Mouse (Mus musculus): ENCODE measurements around the gene Cers6. TPM values are rescaled to one million over a fixed set of nuclear protein-coding genes. Genes with fewer than 3 reads are reported as not detected.

Gene Cers6
- total and polyA plus RNA-seq, 2 experiments, result 3.9 to 16.0 TPM

- peaks cover 2% of the 10 kb centered on the region; the same call in 1 of the 2 replicates for H3K4me1 ChIP-seq (ENCODE audit: control insufficient read depth, insufficient read depth, low read length)
- H3K27ac ChIP-seq (replicated peaks; ENCODE audit: insufficient read depth, low read depth, low read length), result no peak overlapping the region; the same call in 1 of the 2 replicates
- 90% methylated on average over 3 of the region's 3 CpGs for WGBS
- no peaks in the 10 kb centered on the region for H3K36me3 ChIP-seq (ENCODE audit: control insufficient read depth, insufficient read depth, low read length)
- no peaks in the 10 kb centered on the region for H3K27me3 ChIP-seq (ENCODE audit: control insufficient read depth, insufficient read depth, low read length)
- H3K9ac ChIP-seq (ENCODE audit: low read depth, low read length), result no peak overlapping the region
- TF ChIP-seq CTCF (IDR thresholded peaks at IDR 0.05; ENCODE audit: low read depth, low read length), result no peak
- no peak for TF ChIP-seq POLR2A (IDR thresholded peaks at IDR 0.05; ENCODE audit: extremely low read depth, insufficient read depth, low read length)
- DNase-seq (ENCODE audit: extremely low read depth, low read depth, low spot score), result no peak
- no peaks in the 10 kb centered on the region for H3K79me2 ChIP-seq (ENCODE audit: control insufficient read depth, insufficient read depth, low read length)
- H3K4me3 ChIP-seq (ENCODE audit: insufficient read depth, low read depth, low read length), result no peak overlapping the region
These were observed 254.7 kb downstream of the Cers6 start for GRCm38 (mm10) chr2:69115921-69116320.

GRCm38 (mm10) chr2:69116767-69117166, 255.5 kb downstream of the Cers6 start:
- H3K9ac ChIP-seq (ENCODE audit: low read depth, low read length), result no peak overlapping the region
- TF ChIP-seq CTCF (IDR thresholded peaks at IDR 0.05; ENCODE audit: low read depth, low read length) (no peak), POLR2A (IDR thresholded peaks at IDR 0.05; ENCODE audit: extremely low read depth, insufficient read depth, low read length) (no peak)
- no peak for DNase-seq (ENCODE audit: extremely low read depth, low read depth, low spot score)
- no peak overlapping the region for H3K27ac ChIP-seq (replicated peaks; ENCODE audit: insufficient read depth, low read depth, low read length)
- H3K4me3 ChIP-seq (ENCODE audit: insufficient read depth, low read depth, low read length), result no peak overlapping the region
- H3K27me3 ChIP-seq (ENCODE audit: control insufficient read depth, insufficient read depth, low read length), result no peaks in the 10 kb centered on the region
- no peaks in the 10 kb centered on the region for H3K36me3 ChIP-seq (ENCODE audit: control insufficient read depth, insufficient read depth, low read length)
- 67% methylated on average over 4 of the region's 4 CpGs for WGBS
- H3K4me1 ChIP-seq (ENCODE audit: control insufficient read depth, insufficient read depth, low read length), result peaks cover 2% of the 10 kb centered on the region; the same call in 1 of the 2 replicates
- no peaks in the 10 kb centered on the region for H3K79me2 ChIP-seq (ENCODE audit: control insufficient read depth, insufficient read depth, low read length)

GRCm38 (mm10) chr2:69118994-69119393, 257.8 kb downstream of the Cers6 start:
- Histone ChIP-seq H3K27ac (replicated peaks; ENCODE audit: insufficient read depth, low read depth, low read length) (no peak overlapping the region), H3K79me2 (ENCODE audit: control insufficient read depth, insufficient read depth, low read length) (no peaks in the 10 kb centered on the region), H3K9ac (ENCODE audit: low read depth, low read length) (no peak overlapping the region), H3K36me3 (ENCODE audit: control insufficient read depth, insufficient read depth, low read length) (no peaks in the 10 kb centered on the region), H3K27me3 (ENCODE audit: control insufficient read depth, insufficient read depth, low read length) (no peaks in the 10 kb centered on the region), H3K4me3 (ENCODE audit: insufficient read depth, low read depth, low read length) (no peak overlapping the region), H3K4me1 (ENCODE audit: control insufficient read depth, insufficient read depth, low read length) (peaks cover 2% of the 10 kb centered on the region; the same call in 1 of the 2 replicates)
- DNase-seq (ENCODE audit: extremely low read depth, low read depth, low spot score), result no peak
- WGBS, result 92% methylated on average over 1 of the region's 1 CpGs
- no peak for TF ChIP-seq POLR2A (IDR thresholded peaks at IDR 0.05; ENCODE audit: extremely low read depth, insufficient read depth, low read length)
- no peak for TF ChIP-seq CTCF (IDR thresholded peaks at IDR 0.05; ENCODE audit: low read depth, low read length)

GRCm38 (mm10) chr2:69119718-69120117, 258.5 kb downstream of the Cers6 start:
- no peak overlapping the region for H3K4me3 ChIP-seq (ENCODE audit: insufficient read depth, low read depth, low read length)
- H3K36me3 ChIP-seq (ENCODE audit: control insufficient read depth, insufficient read depth, low read length), result no peaks in the 10 kb centered on the region
- peaks cover 2% of the 10 kb centered on the region; the same call in 1 of the 2 replicates for H3K4me1 ChIP-seq (ENCODE audit: control insufficient read depth, insufficient read depth, low read length)
- H3K27me3 ChIP-seq (ENCODE audit: control insufficient read depth, insufficient read depth, low read length), result no peaks in the 10 kb centered on the region
- no peak overlapping the region for H3K27ac ChIP-seq (replicated peaks; ENCODE audit: insufficient read depth, low read depth, low read length)
- DNase-seq (ENCODE audit: extremely low read depth, low read depth, low spot score), result no peak
- TF ChIP-seq CTCF (IDR thresholded peaks at IDR 0.05; ENCODE audit: low read depth, low read length) (no peak), POLR2A (IDR thresholded peaks at IDR 0.05; ENCODE audit: extremely low read depth, insufficient read depth, low read length) (no peak)
- H3K9ac ChIP-seq (ENCODE audit: low read depth, low read length), result no peak overlapping the region
- no peaks in the 10 kb centered on the region for H3K79me2 ChIP-seq (ENCODE audit: control insufficient read depth, insufficient read depth, low read length)
- 91% methylated on average over 2 of the region's 2 CpGs for WGBS

GRCm38 (mm10) chr2:69121681-69122080, 260.4 kb downstream of the Cers6 start:
- DNase-seq (ENCODE audit: extremely low read depth, low read depth, low spot score), result no peak
- Histone ChIP-seq H3K4me1 (ENCODE audit: control insufficient read depth, insufficient read depth, low read length) (no peaks in the 10 kb centered on the region), H3K27ac (replicated peaks; ENCODE audit: insufficient read depth, low read depth, low read length) (no peak overlapping the region), H3K36me3 (ENCODE audit: control insufficient read depth, insufficient read depth, low read length) (no peaks in the 10 kb centered on the region), H3K79me2 (ENCODE audit: control insufficient read depth, insufficient read depth, low read length) (no peaks in the 10 kb centered on the region), H3K9ac (ENCODE audit: low read depth, low read length) (no peak overlapping the region), H3K27me3 (ENCODE audit: control insufficient read depth, insufficient read depth, low read length) (no peaks in the 10 kb centered on the region), H3K4me3 (ENCODE audit: insufficient read depth, low read depth, low read length) (no peak overlapping the region)
- no peak for TF ChIP-seq CTCF (IDR thresholded peaks at IDR 0.05; ENCODE audit: low read depth, low read length)
- TF ChIP-seq POLR2A (IDR thresholded peaks at IDR 0.05; ENCODE audit: extremely low read depth, insufficient read depth, low read length), result no peak
- 84% methylated on average over 4 of the region's 4 CpGs for WGBS

GRCm38 (mm10) chr2:69125425-69125824, 264.2 kb downstream of the Cers6 start:
- H3K9ac ChIP-seq (ENCODE audit: low read depth, low read length), result no peak overlapping the region
- no peaks in the 10 kb centered on the region for H3K79me2 ChIP-seq (ENCODE audit: control insufficient read depth, insufficient read depth, low read length)
- no peak for DNase-seq (ENCODE audit: extremely low read depth, low read depth, low spot score)
- 86% methylated on average over 3 of the region's 3 CpGs for WGBS
- H3K27ac ChIP-seq (replicated peaks; ENCODE audit: insufficient read depth, low read depth, low read length), result no peak overlapping the region
- TF ChIP-seq POLR2A (IDR thresholded peaks at IDR 0.05; ENCODE audit: extremely low read depth, insufficient read depth, low read length), result no peak
- H3K27me3 ChIP-seq (ENCODE audit: control insufficient read depth, insufficient read depth, low read length), result no peaks in the 10 kb centered on the region
- no peak overlapping the region for H3K4me3 ChIP-seq (ENCODE audit: insufficient read depth, low read depth, low read length)
- H3K4me1 ChIP-seq (ENCODE audit: control insufficient read depth, insufficient read depth, low read length), result no peaks in the 10 kb centered on the region
- no peaks in the 10 kb centered on the region for H3K36me3 ChIP-seq (ENCODE audit: control insufficient read depth, insufficient read depth, low read length)

Data from liver, adult 2 months (tissue).